Mouse (Mus musculus) thymus, adult 2 months (tissue): ENCODE measurements at regions not wholly inside any gene's neighbourhood (a gene's known extent, or its start where the extent isn't known, plus 50 kb on each side); places are given as distances from the start of the nearest gene placed in this dataset.

Source experiments
- CTCF ChIP-seq: fragments of 200-500 bp; IDR thresholded peaks from 2 replicates; pipeline ENCODE4 v1.5.1; 2012; ENCODE audit warnings: mild to moderate bottlenecking, control low read depth, low read length, moderate library complexity, borderline replicate concordance; ENCODE audit not compliant: control insufficient read depth, poor library complexity, insufficient read depth; ENCODE audit errors: extremely low read depth
- POLR2A ChIP-seq: fragments of 200-500 bp; IDR thresholded peaks from 2 replicates; pipeline ENCODE4 v1.6.1; 2012; ENCODE audit warnings: mild to moderate bottlenecking, low read length, control low read depth, moderate library complexity; ENCODE audit not compliant: control insufficient read depth, poor library complexity, insufficient read depth; ENCODE audit errors: extremely low read depth

GRCm38 (mm10) chr2:171298519-171298918 lies 566.9 kb downstream of the Dok5 start:
- TF ChIP-seq POLR2A = no peak
- no peak for TF ChIP-seq CTCF
